Mouse (Mus musculus): ENCODE data around the gene Thnsl1. TPM values are rescaled to one million over a fixed set of nuclear protein-coding genes. Genes with fewer than 3 reads are reported as not detected.

Gene Thnsl1
- polyA plus RNA-seq (2017; shearing (Covaris generic)): 3.6 TPM

GRCm38 (mm10) chr2:21204912-21205830 is at the start of gene Thnsl1, which contains the start of gene Enkur:
Thnsl1 (plus strand) TSS chr2:21205724.
Enkur (minus strand) TSS chr2:21205365.

Other genes with a start within 250 kb of the Thnsl1 start
- gene Arhgap21, start 236.8 kb upstream of the Thnsl1 start, polyA plus RNA-seq (2017; shearing (Covaris generic)): 2.4 TPM
- gene Enkur, start 359 bp upstream of the Thnsl1 start, polyA plus RNA-seq (2017; shearing (Covaris generic)): 0.49 TPM
- not detected for gene Gpr158, start 161.8 kb downstream of the Thnsl1 start, polyA plus RNA-seq (2017; shearing (Covaris generic))